Mouse (Mus musculus) olfactory bulb, adult 2 months (tissue): Measurements from ENCODE around the gene Rd3. TPM values are rescaled to one million over a fixed set of nuclear protein-coding genes. Genes with fewer than 3 reads are reported as not detected.
A peak's percentile ranks its signal among the peaks of the same experiment; 100 is the strongest.

Experiments used
- H3K27ac ChIP-seq: fragments of 200-500 bp; 2 replicates; pipeline ENCODE4 v1.5.1; 2012; ENCODE audit warnings: low read depth, low read length; ENCODE audit not compliant: insufficient read depth
- H3K4me1 ChIP-seq: fragments of 200-500 bp; 2 replicates; pipeline ENCODE4 v1.6.1; 2012; ENCODE audit warnings: low read length; ENCODE audit not compliant: control insufficient read depth, insufficient read depth
- H3K4me3 ChIP-seq: fragments of 200-500 bp; 2 replicates; pipeline ENCODE4 v1.5.1; 2012; ENCODE audit warnings: mild to moderate bottlenecking, low read depth, low read length, moderate library complexity; ENCODE audit not compliant: insufficient read depth
- CTCF ChIP-seq: fragments of 200-500 bp; IDR thresholded peaks from 2 replicates; pipeline ENCODE4 v1.5.1; 2012; ENCODE audit warnings: low read depth, mild to moderate bottlenecking, low read length, moderate library complexity; ENCODE audit not compliant: insufficient read depth
- POLR2A ChIP-seq: fragments of 200-500 bp; IDR thresholded peaks from 2 replicates; pipeline ENCODE4 v1.6.1; 2012; ENCODE audit warnings: mild to moderate bottlenecking, low read depth, low read length, moderate library complexity; ENCODE audit not compliant: insufficient read depth
- WGBS: fragments of 180-500 bp; shearing (Covaris S2); methylation state at CpG from one replicate; pipeline ENCODE4 v1.1.7; 2018; 5-methylcytosine and 5-hydroxymethylcytosine counted together
- polyA plus RNA-seq: library from polyadenylated mRNA; stranded (reverse); fragments of >200 nt; gene quantifications from 2 replicates; pipeline ENCODE4 v1.2.4, GENCODE M21; 2012; ENCODE audit warnings: low replicate concordance; ENCODE audit not compliant: missing spikeins, insufficient read depth, insufficient read length

Rd3 gene
- polyA plus RNA-seq, 1 experiment: not detected

DNA sequence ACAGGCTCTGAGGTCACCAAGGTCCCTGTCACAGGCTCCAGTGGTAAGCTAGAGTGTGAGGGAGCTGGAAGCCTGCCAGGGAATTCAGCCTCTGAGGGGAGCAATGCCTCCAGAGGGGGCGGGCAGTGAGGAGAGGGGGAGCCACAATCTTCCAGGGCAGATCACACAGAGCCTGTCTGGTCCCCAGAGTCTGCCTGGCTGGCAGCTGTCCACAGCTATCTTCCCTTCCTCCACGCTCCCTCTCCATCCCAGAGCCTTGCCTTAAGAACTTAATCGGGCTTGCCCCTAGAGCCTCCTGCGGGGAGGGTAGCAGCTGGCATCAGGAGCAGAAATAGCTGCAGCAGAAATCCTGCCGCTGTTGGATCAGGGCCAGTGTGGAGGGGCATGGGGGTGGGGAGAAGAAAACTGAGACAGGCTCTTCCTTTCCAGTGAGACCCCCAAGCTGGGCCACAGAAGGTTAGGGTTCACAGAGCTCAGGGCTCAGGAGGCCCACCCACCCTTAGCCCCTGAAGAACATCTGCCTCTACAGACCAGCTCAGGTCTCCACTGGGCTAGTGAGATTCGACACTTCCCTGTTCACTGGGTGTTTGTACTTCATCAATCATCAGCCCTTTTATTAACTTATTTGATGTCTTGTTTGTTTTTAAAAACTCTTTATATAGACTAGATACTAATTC lies 4.4 kb downstream of the Rd3 start:
- TF ChIP-seq POLR2A: no peak
- no peak for TF ChIP-seq CTCF
- Histone ChIP-seq H3K4me3 (no peak overlapping the region), H3K27ac (0 out of 2 replicates have a peak overlapping the region, but pooled peaks have one; percentile 22), H3K4me1 (peaks cover 41% of the 10 kb centered on the region)
- WGBS: 10% methylated on average over 6 of the region's 6 CpGs

DNA sequence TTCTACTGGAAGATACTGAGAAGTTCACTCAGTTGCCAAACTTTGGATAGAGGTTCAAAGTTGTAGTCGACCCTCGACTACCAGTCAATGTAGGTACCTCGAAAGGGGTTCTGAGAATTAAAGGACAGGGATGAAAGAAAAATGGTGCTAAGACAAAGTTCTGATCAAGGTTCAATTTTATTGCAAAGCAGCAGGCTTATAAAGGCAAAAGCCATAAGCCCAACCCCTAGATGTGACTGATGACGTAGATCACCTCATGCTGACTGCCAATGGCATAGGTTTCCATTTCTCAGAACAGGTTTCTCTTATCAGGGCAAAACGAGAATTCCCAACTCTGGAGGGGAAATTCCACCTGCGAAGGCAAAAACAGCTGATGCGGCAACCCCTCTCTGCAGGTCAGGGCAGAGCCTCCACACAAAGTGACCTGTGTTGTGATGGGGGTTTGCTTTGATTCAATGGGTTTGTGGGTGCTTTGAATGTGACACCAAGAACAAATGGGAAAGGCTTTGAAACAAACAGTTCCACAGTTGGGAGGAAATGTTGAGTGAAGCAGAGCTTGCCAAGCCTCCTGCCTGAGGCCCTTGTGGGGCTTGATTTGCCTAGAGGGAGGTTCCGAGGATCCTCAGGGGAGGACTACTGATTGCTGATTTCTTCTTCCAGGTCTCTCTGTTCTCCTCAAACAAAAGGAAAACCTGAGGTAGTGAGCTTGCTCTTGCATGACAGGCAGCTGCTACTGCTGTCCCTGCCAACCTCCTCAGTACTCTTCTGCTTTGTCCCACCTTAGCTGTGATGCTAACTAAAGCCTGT lies 9.7 kb downstream of the Rd3 start:
- Histone ChIP-seq H3K27ac (no peak overlapping the region), H3K4me3 (no peak overlapping the region), H3K4me1 (peaks cover 3% of the 10 kb centered on the region; the same call in 1 of the 2 replicates)
- WGBS: 80% methylated on average over 8 of the region's 8 CpGs
- TF ChIP-seq POLR2A: no peak
- TF ChIP-seq CTCF: no peak

GRCm38 (mm10) chr1:191987481-191987769 lies 10.3 kb downstream of the Rd3 start:
- Histone ChIP-seq H3K4me3 (no peak overlapping the region), H3K4me1 (peaks cover 8% of the 10 kb centered on the region), H3K27ac (no peak overlapping the region)
- no peak for TF ChIP-seq POLR2A
- no peak for TF ChIP-seq CTCF
- 55% methylated on average over 5 of the region's 5 CpGs for WGBS

DNA sequence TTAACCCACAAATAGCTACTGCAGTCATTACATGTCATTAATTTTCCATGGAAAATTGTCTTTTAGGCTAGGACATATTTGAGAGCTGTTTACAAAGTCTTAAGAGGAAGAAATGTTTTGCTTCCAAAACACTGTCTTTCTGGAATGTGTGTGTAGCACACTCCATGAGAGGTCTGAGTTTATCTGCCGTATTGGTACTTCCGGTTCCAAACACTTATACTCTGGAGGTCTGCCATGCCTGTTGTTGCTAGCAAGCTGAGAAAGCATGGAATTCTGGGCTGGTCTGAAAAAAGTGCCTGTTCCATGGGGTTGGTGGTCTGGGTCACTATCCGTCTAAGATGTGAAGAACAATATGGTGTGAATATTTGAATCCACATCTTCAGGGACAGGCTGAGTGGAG lies 11.5 kb downstream of the Rd3 start:
- 81% methylated on average over 3 of the region's 3 CpGs for WGBS
- H3K4me1 ChIP-seq: peaks cover 10% of the 10 kb centered on the region
- H3K4me3 ChIP-seq: no peak overlapping the region
- H3K27ac ChIP-seq: no peak overlapping the region
- no peak for TF ChIP-seq POLR2A
- TF ChIP-seq CTCF: no peak

DNA sequence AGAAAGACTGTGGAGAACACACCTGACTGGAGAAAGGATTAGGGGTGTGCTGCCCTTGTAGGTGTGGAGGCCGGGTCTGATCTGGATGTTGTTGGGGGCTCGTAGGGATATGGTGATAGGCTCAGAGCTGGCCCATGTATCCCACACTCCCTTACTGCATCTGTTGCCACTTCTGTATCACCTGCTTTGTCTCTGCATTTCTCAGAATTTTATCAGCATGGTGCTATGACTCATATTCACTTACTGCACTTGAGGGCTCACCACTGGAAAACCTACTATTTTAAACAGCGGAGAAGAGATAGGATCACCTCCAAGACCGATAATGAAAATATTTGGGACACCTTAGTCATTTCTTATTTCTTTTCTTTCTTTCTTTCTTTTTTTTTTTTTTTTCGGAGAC lies 11.9 kb downstream of the Rd3 start:
- WGBS: 70% methylated on average over 5 of the region's 5 CpGs
- Histone ChIP-seq H3K27ac (no peak overlapping the region), H3K4me3 (no peak overlapping the region), H3K4me1 (peaks cover 10% of the 10 kb centered on the region)
- TF ChIP-seq POLR2A (no peak), CTCF (no peak)

DNA sequence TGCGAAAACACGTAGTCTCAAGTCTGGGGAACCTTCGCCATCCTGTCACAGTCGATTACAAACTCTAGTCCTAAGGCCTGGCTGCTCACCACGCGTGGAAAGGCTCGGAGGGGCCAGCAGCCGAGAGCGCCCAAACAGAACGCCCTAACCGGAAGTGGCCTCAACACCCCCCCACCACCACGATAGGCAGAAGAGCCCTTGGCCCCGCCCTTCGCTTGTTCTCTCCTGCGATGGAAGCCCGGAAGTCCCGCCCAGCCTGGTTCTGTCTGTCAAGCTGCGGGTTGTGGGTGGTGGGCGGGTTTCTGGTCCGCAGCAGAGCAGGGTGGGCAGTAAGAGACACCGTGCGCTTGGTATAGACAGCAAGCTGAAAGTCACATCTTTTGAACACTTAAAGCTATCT lies 12.8 kb downstream of the Rd3 start:
- Histone ChIP-seq H3K4me3 (peak overlapping the region; percentile 50), H3K4me1 (peaks cover 10% of the 10 kb centered on the region), H3K27ac (peak overlapping the region; percentile 48)
- TF ChIP-seq POLR2A (peak; percentile 77), CTCF (no peak)
- under 1% methylated on average over 22 of the region's 22 CpGs for WGBS

DNA sequence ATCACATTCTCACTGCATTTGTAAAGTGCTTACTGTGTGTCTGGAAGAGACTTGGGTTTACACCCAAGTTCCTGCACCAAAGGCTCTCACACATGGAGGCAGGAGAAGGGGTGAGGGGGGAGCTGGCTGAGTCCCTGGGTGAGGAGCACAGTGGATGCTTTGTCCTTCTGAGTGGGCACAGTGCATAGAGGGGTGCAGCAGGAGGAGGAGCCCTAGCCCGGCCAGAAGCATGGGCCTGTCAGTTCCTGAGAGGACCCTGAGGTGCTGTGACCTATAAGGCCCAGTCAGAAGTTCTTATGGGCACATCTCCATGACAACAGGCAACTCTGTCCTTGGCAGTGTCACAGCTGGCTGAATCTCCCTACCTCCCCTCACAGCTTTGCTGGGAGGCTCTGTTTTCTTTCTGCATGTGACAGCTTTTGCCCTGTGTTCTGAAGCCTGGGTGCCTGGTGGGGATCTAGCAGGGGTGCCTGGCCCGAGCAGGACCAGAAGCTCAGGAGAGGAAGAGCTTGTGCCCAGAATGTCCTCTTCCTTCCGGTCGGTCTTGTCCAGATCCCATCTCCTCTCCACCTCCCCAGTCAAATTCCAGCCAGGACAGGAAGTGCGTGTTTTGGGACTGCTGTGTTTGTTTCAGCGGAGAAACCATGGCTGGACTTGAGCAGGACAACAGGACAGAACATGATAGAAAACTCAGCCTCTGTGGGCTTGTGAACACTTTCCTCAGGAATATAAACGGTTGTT lies 15.0 kb downstream of the Rd3 start:
- Histone ChIP-seq H3K4me3 (no peak overlapping the region), H3K4me1 (peaks cover 10% of the 10 kb centered on the region), H3K27ac (peak overlapping the region; percentile 31; the same call in 1 of the 2 replicates)
- WGBS: 65% methylated on average over 7 of the region's 7 CpGs
- TF ChIP-seq CTCF: no peak
- no peak for TF ChIP-seq POLR2A

- 87% methylated on average over 5 of the region's 5 CpGs for WGBS
- peaks cover 10% of the 10 kb centered on the region for H3K4me1 ChIP-seq
- no peak overlapping the region for H3K4me3 ChIP-seq
- TF ChIP-seq POLR2A: no peak
- TF ChIP-seq CTCF: no peak
- no peak overlapping the region for H3K27ac ChIP-seq
Measured at GRCm38 (mm10) chr1:191994476-191994875, 17.3 kb downstream of the Rd3 start.

DNA sequence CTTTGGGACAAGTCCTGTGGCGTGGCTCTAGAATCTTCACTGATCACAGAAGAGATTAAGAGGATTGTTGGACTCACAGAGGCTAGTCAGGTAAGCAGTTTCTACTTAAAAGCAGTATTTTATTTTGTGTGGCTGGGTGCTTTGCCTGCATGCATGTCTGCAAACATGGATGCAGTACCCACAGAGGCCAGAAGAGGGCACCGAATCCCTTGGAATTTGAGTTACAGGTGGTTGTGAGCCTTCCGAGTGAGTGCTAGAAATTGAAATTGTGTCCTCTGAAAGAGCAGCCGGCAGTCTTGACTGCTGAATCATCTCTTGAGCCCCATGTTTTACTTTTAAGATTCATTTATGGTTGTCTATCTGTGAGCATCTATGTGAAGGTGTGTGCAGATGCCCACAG lies 18.3 kb downstream of the Rd3 start:
- no peak overlapping the region for H3K4me3 ChIP-seq
- no peak overlapping the region for H3K27ac ChIP-seq
- WGBS: 68% methylated on average over 4 of the region's 4 CpGs
- TF ChIP-seq CTCF: peak; percentile 52; the same call in 1 of the 2 replicates
- TF ChIP-seq POLR2A: no peak
- H3K4me1 ChIP-seq: peaks cover 10% of the 10 kb centered on the region
